Mouse (Mus musculus) c-Kit-positive CD71-positive TER-119-negative erythroid progenitor cells, embryonic 14.5 days (primary cell): ENCODE measurements around the gene Sv2c.
"Not testable (repeated sequence)": the region's sequence is repeated elsewhere in the genome, so short reads cannot be mapped to it uniquely, and the experiment has no call there.

Experiments
- DNase-seq: peaks from one replicate; pipeline ENCODE4 v3.0.0-alpha.2; 2013; ENCODE audit warnings: low read depth

The Sv2c gene

DNA sequence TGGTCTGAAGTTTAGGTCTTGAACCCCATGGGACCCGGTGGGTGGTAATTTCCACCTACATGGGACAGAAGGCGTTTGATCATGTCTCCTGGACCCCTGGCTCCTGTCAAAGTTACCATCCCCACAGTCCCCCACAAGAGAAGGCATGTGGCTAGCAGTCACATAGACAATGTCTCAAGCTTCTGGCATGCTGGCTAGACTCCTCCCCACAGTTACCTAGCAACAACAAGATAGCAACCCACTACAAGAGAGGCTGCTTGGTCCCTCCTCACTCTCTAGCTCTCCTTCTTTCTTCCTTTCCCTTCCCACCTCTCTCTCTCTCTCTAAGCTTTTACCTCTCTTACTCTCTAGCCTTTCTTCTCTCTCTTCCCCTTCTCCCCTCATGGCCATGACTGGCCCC, 164.3 kb downstream of the Sv2c start:
- DNase-seq: not testable (repeated sequence)

DNA sequence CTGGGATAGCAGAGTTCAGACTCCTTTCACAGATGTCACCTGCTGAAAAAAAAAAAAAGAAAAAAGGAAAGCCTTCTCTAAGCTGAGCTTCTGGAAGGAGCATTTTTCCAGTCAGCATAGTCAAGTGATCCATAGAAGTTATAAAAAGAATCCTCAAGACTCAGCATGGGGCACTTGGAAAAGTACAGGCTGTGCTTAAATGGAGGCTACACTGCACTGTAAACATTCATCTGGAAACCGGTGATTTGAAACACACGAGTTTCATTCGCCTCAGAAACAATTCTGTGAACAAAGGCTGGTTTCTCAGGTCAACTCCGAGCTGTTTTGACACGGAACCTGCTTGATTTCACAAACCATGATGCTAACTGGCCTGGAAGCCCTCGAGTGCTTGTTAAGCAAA, 165.6 kb downstream of the Sv2c start:
- DNase-seq: no peak

DNA sequence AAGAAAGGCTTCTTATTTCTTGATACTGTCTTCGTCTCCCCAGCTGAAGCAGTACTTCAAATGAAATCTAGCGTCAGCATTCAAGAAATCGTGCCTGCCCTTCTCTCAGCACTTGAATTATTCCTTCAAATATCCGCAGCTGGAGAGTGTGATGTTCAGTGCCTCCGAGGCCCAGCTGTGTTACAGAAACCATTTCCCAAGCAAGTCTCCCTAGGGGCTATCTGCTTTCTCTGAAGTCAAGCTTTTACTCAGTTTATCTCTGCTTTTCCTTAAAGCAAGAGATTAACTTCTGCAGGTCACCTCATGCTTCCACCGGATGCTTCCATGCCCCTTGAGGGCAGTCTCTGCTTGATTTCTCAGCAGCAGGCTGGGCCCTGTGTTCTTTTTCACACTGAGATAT, 166.8 kb downstream of the Sv2c start:
- no peak for DNase-seq

GRCm38 (mm10) chr13:95965162-95965561, 167.2 kb downstream of the Sv2c start:
- DNase-seq: peak; percentile 66

GRCm38 (mm10) chr13:95964226-95964625, 168.2 kb downstream of the Sv2c start:
- no peak for DNase-seq

DNA sequence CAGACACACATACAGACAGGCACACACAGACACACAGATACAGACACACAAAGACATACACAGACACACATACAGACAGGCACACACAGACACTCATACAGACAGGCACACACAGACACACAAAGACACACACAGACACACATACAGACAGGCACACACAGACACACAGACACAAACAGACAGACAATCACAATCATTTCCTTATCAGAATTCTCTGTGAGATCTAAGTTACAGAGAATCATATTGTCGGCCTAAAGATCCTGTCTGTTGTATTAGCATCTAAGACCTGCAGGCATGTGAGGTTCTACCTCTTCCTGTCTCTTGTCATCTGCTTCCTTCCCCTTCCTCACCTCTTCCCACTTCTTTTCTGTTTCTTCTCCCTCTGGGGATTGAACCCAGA, 168.7 kb downstream of the Sv2c start:
- DNase-seq: no peak

DNA sequence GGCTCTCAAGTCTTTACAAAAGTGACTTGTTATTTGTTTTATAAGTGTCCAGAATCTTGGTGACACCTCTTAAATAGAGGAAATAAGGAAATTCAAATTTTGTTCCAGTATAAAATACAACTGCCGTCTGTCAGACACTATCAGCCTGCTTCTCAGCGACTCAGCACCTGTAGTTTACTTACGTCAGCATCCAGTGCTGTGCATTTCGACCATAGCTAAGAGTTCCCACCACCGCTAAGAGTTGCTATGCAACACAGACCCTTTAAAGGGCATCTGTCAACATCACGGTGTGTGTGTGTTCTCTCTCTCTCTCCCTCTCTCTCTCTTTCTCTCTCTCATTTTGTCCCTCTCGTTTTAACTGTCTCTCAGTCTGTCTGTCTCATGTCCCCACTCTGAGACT, 170.5 kb downstream of the Sv2c start:
- DNase-seq: no peak

GRCm38 (mm10) chr13:95961191-95961791, 171.1 kb downstream of the Sv2c start:
- DNase-seq: no peak

- no peak for DNase-seq
These were observed 171.7 kb downstream of the Sv2c start for GRCm38 (mm10) chr13:95960477-95961185.

- DNase-seq: no peak
These were observed 172.5 kb downstream of the Sv2c start for GRCm38 (mm10) chr13:95959651-95960476.

GRCm38 (mm10) chr13:95957134-95957533, 175.2 kb downstream of the Sv2c start:
- no peak for DNase-seq

- DNase-seq: no peak
These were observed 176.0 kb downstream of the Sv2c start for GRCm38 (mm10) chr13:95956327-95956781.

GRCm38 (mm10) chr13:95955204-95955603, 177.2 kb downstream of the Sv2c start:
- no peak for DNase-seq

DNA sequence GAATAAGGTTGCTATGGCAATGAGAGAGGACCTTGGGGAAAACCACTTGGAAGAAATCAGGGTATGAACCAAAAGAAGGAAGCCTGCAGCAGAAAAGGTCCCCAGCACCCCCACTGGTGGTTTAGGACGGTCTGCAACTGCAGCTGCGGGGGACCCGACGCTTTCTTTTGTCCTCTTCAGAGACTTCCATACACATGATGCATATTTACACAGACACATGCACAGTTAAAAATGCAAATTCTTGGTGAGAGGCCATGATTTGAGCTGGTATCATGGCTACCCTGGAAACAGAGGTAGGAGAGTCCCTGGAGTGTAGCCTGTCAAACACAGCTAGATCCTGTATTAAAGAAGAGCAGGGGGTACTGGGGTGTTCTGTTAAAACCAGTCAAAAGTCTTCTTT, 178.7 kb downstream of the Sv2c start:
- DNase-seq: no peak

DNA sequence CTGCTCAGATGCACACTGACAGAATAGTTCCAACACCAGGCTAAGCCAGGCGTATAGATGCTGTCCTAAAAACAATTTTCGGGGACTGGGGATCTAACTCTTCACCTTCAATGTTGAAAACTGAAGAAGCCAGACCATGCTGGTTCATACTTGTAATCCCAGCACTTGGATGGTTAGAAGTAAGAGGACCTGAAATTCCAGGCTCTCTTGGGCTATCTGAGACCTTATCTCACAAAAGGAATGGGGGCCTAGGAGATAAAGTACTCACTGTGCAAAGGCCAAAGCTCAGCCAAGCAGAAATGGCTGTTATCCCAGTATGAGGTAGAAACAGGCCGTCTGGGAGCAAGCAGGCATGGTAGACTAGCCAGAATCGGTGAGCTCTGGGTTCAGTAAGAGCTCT, 180.1 kb downstream of the Sv2c start:
- no peak for DNase-seq

DNA sequence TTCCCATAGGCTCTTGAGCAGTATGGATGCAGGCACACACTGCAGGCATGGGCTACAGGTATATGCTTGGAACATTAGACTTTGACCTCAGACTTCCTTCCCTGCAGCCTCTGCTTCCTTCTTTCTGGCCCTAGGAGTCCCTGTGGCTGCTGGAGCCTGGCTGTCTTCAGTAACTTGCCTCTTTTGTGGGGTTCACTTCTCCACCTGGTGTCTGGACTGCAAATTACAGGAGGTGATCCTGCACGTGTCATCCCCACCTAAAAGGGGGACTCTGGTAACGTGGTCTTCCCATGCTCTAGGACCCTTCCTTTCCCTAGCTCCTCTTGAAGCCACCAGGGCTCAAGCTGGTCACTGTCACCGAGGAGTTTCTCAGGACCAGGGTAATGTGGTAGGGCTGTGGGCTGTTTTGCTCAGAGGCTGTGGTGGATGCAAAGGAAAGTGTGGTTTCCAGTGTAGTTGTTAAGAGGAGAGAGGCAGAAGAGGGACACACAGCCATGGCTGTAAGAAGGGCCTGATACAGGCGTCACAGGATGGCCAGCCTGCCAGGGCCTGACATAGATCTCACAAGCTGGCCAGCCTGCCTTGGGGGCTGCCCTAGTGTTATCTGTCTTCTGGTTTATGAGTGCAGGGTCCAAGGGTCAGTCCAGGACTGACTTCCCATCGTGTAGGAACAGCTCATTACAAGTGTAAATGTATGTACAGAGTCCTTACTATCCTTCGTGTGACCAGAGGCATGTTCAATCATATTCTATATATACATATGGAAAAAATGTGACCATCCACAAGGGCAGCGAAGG, 181.1 kb downstream of the Sv2c start:
- no peak for DNase-seq

- no peak for DNase-seq
These were observed 181.8 kb downstream of the Sv2c start for GRCm38 (mm10) chr13:95950434-95951091.

GRCm38 (mm10) chr13:95949356-95949755, 183.0 kb downstream of the Sv2c start:
- DNase-seq: no peak

- DNase-seq: no peak
These were observed 183.6 kb downstream of the Sv2c start for GRCm38 (mm10) chr13:95948821-95949220.

GRCm38 (mm10) chr13:95948394-95948793, 184.0 kb downstream of the Sv2c start:
- DNase-seq: no peak

GRCm38 (mm10) chr13:95945937-95946507, 186.4 kb downstream of the Sv2c start:
- no peak for DNase-seq
